Mouse (Mus musculus): ENCODE data around the gene Ppp6r2.

Ppp6r2 gene

GRCm38 (mm10) chr15:89258997-89259396, 47.6 kb downstream of the Ppp6r2 start:
- no peak for DNase-seq (ENCODE audit: low spot score in 2 of 2)

DNA sequence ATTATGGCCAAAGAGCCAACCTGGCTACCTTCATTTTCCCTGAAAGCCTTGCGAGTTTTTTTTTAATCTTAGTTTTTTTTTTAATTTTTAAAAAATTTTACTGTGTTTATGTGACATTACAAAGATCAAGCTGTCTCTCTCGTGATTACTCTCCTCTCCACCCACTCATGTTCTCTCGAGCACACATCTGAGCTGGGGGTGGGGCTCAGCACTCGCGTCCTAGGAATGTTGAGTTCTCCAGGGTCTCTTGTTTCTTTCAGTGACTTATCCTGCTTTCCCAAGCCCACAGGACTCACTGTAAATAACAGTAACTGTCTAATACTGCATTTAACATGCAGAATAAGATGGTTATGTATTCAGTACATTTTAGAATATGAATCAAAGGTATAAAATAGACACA, 53.1 kb downstream of the Ppp6r2 start:
- no peak for DNase-seq (ENCODE audit: low spot score in 2 of 2)

- DNase-seq (ENCODE audit: low spot score in 2 of 2) = no peak
These were observed 64.1 kb downstream of the Ppp6r2 start for GRCm38 (mm10) chr15:89275497-89275896.

DNA sequence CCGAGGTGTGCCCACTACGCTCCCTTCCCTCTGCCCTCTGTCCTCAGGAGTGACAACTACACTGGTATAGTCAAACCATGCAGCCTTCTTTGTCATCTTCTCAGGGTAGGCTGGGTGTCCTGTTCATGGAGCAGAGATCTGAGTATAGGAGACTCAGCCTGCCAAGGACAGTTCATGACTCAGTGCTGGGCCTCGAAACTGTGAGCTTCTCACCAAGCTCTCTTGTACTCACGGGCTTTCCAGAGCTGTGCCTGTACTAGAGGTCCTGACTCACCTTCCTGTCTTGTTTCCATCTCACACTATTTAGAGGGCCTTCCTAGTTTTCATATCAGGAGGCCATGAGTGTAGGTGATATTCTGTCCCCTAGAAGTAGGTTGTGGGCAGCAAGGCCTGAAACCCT, 66.0 kb downstream of the Ppp6r2 start:
- no peak for DNase-seq (ENCODE audit: low spot score in 2 of 2)

DNA sequence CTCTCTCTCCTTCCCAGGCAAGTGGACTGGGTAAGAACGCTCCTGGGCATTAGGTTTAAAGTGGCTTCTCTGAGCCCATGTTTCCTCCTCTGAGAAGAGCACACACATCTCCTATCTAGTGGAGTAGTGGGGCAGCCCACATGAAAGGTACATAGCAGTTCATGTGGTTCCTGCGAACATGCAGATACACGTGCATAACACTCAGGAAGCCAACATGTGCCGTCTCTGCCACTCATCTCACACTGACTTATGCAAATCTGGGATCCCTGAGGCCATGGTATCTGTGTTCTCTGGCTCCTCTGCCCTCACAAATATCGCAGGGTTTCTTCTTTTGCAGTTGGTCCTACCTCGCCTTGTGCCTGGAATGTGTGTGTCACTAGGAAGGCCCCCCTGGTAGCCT, 71.2 kb downstream of the Ppp6r2 start:
- no peak for DNase-seq (ENCODE audit: low spot score in 2 of 2)

DNA sequence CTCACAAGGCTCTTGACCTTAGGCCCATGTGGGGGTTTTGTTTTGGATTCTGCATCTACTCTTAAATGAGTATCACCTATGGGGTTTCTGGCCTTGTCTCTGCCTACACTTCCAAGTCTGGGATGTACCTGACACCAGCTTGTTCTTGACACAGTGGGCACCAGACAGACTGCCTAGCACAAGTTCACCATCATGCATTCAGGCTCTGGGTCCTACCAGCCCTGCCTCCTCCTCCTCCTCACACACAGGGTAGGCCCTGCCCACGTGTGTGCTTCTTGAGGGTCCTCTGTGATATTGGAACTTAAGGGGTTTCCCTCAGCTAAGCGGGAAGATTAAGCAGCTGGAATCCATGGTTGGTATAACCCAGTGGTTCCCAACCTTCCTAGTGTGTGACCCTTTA, 72.7 kb downstream of the Ppp6r2 start:
- DNase-seq (ENCODE audit: low spot score in 2 of 2) = no peak

DNA sequence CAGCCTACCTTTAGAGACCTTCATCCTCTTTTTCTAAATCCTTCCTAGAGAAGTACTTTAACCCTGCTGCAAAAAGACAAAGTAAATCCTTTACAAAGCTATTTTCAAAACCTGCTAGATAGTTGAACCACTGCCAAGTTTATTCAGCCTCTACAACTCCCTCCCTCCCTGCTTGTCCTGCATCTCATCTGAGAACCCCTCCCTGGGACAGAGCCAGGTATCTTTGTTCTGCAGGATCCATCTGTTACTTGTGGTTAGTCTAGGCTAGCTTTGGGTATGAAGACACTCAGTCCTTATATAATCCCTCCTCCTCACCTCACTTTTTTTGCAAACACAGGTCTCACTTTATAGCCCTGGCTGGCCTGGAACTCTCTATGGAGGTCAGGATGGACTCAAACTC, 73.7 kb downstream of the Ppp6r2 start:
- no peak for DNase-seq (ENCODE audit: low spot score in 2 of 2)

DNA sequence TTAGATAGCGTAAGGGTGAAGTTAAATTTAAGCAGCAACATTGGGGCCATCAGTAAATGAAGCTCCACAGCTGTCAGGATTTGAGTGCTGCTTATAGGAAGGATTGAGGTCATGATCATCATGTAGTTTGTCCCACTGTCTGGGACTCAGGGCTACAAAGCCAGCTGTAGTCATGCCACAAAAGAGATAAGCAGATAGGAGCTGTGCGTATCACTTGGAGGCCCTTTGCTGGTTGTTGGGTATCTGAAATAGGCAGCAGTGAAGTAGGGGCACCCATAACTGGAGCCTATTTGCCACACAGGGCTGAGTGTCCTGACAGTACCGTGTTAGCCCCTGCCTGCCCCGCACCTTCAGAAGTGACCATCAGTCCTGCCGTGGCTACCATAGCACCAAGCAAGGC, 74.1 kb downstream of the Ppp6r2 start:
- no peak for DNase-seq (ENCODE audit: low spot score in 2 of 2)

DNA sequence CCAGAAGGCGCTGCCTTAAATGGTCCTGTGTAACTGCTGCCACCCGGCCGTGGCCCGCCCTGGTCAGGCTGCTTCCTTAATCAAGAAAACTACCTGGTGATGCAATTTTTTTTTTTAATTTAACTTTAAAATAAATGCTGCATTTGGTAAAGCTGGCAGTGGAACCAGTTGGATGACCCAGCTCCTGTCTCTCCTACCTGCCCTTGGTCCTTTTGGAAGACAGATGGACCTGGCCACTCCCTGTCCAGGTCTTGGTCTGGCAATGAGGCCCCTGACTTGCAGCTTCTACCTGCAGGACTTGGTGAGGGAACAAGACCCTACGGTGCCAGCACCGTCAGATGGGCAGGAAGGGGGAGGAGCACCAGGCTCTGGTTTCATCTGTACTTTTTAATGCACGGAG, 74.8 kb downstream of the Ppp6r2 start:
- DNase-seq (ENCODE audit: low spot score in 2 of 2) = no peak

DNA sequence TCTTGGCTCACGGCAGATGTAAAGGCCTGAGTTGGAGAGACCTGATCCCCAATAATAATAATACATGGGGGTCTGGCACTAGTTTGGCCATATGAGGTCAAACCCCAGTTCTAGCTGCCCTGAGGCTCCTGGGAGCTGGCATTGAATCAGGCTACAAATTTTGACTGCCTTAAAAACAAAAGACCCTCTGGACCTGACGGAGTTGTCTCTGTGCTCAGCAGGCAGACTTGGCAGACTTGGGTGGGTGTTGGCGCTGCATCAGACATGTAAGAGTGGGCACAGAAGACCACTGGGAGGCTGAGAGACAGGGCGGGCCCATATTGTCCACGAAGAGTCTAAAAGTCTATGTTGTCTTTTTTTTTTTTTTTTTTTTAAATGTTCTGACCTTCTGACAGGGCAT, 75.2 kb downstream of the Ppp6r2 start:
- no peak for DNase-seq (ENCODE audit: low spot score in 2 of 2)

DNA sequence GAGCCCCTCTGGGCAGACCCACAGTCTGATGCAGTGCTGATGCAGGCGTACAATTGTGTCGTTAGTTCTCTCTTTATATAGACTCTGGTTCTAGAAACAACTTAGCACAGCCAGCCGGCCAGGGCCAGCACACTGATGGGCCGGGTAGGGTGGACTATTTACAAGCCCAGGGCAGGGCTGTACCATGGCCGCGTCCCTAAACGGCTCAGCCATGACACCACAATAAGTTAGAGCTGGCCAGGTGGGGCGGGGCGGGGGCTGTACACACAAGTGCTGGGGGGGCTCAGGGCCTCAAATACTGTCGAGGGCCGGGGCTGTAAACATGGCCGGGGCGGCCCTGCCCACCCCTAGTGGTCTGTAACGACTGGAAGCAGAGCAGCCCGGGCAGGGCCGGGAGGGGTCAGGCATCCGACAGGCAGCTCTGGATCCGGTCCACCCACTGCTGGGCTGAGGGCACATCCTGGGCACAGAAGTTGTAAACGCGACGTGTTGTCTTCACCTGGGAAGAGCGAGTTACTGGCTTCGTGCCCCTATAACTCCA, 76.9 kb downstream of the Ppp6r2 start:
- no peak for DNase-seq (ENCODE audit: low spot score in 2 of 2)

GRCm38 (mm10) chr15:89289455-89289854, 78.1 kb downstream of the Ppp6r2 start:
- DNase-seq (ENCODE audit: low spot score in 2 of 2) = no peak

DNA sequence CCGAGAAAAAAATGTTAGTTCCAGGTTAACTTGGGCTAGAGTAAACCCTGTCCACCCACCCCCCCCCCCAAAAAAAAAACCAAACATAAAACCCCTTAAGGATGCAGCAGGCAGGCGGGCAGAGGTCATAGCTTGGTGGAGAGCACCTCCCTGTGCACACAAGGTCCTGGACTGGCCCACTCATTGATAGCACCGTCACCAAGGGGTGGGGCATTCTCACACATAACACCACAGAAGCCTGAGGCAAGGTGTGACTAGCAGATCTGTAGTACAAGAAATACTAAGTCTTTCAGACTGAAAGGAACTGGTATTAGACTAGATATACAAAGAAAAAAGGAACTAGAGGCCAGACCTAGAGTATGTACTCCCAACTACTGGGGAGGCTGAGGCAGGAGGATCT, 80.2 kb downstream of the Ppp6r2 start:
- no peak for DNase-seq (ENCODE audit: low spot score in 2 of 2)

GRCm38 (mm10) chr15:89292795-89293194, 81.4 kb downstream of the Ppp6r2 start:
- DNase-seq (ENCODE audit: low spot score in 2 of 2) = no peak

- DNase-seq (ENCODE audit: low spot score in 2 of 2) = no peak
These were observed 82.4 kb downstream of the Ppp6r2 start for GRCm38 (mm10) chr15:89293778-89294177.

DNA sequence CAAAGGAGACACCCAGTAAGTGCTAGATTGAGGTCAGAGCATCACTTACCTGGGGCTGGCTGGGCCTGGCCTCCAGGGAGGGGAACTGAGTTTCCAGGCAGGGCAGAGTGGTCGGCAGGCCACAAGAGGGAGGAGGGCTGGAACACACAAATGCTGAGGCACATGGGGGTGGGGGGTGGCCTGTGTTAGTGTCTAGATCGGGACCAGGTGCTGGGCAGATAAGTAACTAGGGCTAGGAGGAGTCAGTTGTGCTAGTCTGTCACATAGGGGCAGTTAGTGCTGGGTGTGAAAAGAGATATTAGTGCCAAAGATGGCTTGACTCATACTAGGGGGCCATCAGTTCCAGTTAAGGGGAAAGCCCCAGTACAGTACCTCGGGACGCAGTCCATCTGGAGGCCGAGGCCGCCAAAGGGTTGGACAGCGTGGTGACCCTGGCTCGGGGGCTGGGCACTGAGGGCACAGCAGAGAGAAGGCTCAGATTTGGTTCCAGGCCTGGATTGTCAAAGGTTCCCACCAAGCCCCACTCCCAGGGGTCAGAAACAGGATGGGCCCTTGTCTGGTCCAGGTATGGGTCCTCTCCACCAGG, 84.3 kb downstream of the Ppp6r2 start:
- no peak for DNase-seq (ENCODE audit: low spot score in 2 of 2)

DNA sequence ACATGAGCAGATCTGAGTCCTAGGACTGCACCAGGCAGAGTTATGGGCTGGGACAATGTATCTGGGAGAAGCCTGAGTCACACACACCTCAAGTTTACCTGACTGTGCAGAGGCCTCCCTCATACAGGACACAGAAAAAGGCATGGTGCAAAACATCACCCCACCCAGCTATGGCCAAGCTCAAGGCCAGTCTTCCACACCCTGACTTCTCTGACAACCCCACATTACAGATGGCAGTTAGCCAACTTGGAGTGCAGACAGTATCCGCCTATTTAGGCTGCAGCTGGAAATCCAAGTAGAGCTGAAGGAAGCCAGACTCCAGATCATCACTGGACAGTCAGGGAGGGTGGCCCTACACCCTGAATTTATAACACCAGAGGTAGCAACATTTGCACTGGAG, 85.1 kb downstream of the Ppp6r2 start:
- DNase-seq (ENCODE audit: low spot score in 2 of 2) = peak in 1 of 2 experiments; percentile 49

GRCm38 (mm10) chr15:89297695-89298094, 86.3 kb downstream of the Ppp6r2 start:
- DNase-seq (ENCODE audit: low spot score in 2 of 2) = no peak

GRCm38 (mm10) chr15:89300180-89300579, 88.8 kb downstream of the Ppp6r2 start:
- DNase-seq (ENCODE audit: low spot score in 2 of 2) = no peak

DNA sequence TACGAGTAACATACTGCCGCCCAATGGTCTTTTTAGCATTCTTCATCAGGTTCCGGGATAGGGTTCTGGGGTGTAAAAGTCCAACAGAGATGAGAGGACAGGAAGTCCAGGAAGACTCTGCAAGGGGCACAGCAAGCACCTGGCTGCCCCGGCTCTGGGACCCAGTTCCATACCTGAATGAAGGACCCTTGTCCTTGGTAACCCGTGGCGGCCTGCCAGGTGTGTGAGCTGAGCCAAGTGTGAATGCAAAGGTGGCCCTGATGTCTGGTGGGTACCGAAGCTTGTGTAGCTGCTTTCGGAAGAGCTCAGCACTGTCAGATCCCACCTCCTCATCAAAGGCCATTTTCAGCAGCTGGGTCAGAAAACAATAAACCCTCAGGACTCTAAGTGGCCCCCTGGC, 89.2 kb downstream of the Ppp6r2 start:
- no peak for DNase-seq (ENCODE audit: low spot score in 2 of 2)

DNA sequence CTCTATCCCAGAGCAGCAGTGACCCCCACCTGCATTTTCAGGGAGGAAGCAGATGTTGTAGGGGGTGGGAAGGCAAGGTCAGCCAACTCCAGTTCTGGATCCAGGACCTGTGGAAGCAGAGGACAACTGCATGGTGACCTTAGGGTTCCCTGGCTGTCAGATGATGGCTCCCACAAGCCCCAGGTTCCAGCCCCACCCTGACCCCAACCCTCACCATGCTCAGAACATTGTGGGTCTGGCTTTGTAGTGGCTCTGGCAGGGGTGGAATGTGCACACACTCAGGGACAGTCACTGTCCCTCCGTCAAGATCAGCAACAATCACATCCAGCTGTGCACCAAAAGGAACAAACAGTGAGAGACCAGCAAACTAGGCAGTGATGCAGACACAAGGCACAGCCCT, 94.6 kb downstream of the Ppp6r2 start:
- DNase-seq (ENCODE audit: low spot score in 2 of 2) = no peak

DNA sequence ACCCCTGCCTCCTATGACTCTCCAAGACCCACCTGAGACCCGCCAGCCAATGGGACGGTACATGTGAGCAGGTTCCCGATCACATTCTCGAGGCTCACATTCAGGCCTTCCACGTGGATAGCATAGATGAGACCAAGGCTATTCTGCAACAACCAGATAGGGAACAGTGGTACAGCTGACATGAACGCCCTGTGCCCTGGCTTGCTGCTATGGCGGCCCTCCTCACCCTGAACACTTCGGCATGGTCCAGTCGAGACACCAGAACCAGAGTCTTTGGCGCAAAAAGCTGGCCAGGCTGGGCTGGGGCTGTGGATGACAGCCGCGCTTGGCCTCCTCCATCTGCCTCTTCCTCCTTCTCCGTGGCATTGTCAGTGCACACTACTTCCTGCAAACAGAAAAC, 96.1 kb downstream of the Ppp6r2 start:
- DNase-seq (ENCODE audit: low spot score in 2 of 2) = no peak

DNA sequence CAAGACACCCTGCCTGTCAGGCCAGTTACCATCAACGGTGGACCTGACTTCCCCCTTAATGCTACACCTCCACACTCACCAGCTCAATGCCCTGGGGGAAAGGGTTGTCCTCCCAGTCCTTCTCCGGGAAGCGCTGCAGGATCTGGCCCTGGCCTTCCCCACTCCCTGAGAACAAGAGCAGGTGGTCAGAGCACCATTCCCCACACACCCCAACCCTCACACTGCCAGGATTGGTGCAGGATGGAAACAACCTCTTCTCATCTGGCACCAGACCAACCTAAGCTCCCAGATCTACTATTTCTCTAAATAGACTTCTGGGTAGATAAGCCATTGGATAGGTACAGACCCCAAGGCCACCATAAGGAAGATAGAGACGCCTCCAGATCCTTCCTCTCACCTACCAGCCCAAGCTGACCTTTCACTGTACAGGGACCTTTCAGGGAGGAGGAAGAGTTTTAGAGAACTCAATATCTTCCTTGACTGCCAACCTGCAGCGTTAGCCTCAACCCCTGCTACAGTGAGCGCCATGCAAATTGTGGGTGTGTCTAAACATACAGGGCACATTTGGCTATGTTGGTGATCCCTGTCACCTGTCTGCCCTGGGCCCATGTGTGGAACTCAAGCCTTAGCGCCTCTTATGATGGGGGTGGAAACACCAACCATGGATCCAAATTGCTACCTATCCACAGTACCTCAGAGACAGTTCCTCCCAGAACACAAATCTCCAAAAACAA, 97.2 kb downstream of the Ppp6r2 start:
- no peak for DNase-seq (ENCODE audit: low spot score in 2 of 2)

Data from urinary bladder, postnatal 4 days (tissue).